Mouse (Mus musculus) ES-E14 (cell line): ENCODE data around the gene Plxnb1. TPM values are rescaled to one million over a fixed set of nuclear protein-coding genes. Genes with fewer than 3 reads are reported as not detected.

ENCODE experiments used
- DNase-seq: peaks from one replicate; pipeline ENCODE4 v3.0.0-alpha.2; 2013; ENCODE audit warnings: low read depth, low spot score
- H3K27ac ChIP-seq: 2 replicates; pipeline ENCODE4 v1.5.1; 2012; ENCODE audit warnings: low read depth, mild to moderate bottlenecking, low read length, moderate library complexity, mixed read lengths; ENCODE audit not compliant: poor library complexity, insufficient read depth, severe bottlenecking
- H3K36me3 ChIP-seq: 2 replicates; pipeline ENCODE4 v1.6.1; 2012; ENCODE audit warnings: mild to moderate bottlenecking, low read length, moderate library complexity, mixed read lengths; ENCODE audit not compliant: control insufficient read depth, poor library complexity, insufficient read depth, severe bottlenecking
- H3K4me1 ChIP-seq, 2 experiments: fragments of 150-350 bp in 1 of 2; sonication (generic) in 1 of 2; 2 replicates each; pipeline ENCODE4 v1.6.1; 2012; ENCODE audit warnings: low read length in 2 of 2, mild to moderate bottlenecking in 1 of 2, mixed read lengths in 1 of 2; ENCODE audit not compliant: control insufficient read depth in 2 of 2, insufficient read depth in 2 of 2, poor library complexity in 1 of 2
- H3K4me3 ChIP-seq, 2 experiments: fragments of 150-350 bp in 1 of 2; sonication (generic) in 1 of 2; 2 replicates each; pipeline ENCODE4 v1.5.1; 2012; ENCODE audit warnings: low read length in 2 of 2, low read depth in 1 of 2, mild to moderate bottlenecking in 1 of 2, mixed read lengths in 1 of 2; ENCODE audit not compliant: insufficient read depth in 1 of 2, poor library complexity in 1 of 2, severe bottlenecking in 1 of 2
- H3K9ac ChIP-seq: 2 replicates; pipeline ENCODE4 v1.6.1; 2012; ENCODE audit warnings: low read depth, mild to moderate bottlenecking, low read length, mixed read lengths; ENCODE audit not compliant: poor library complexity, insufficient read depth, severe bottlenecking
- H3K9me3 ChIP-seq: fragments of 150-350 bp; sonication (generic); 2 replicates; pipeline ENCODE4 v1.6.1; 2012; ENCODE audit warnings: low read depth, mild to moderate bottlenecking, low read length; ENCODE audit not compliant: control insufficient read depth, insufficient read depth
- CHD2 ChIP-seq: IDR thresholded peaks from 2 replicates; pipeline ENCODE4 v1.6.1; 2014; ENCODE audit warnings: mild to moderate bottlenecking, low read depth, low read length, inconsistent platforms
- HCFC1 ChIP-seq: IDR thresholded peaks from 2 replicates; pipeline ENCODE4 v1.6.1; 2012; ENCODE audit warnings: low read length, inconsistent platforms, borderline replicate concordance; ENCODE audit not compliant: insufficient read depth
- MAFK ChIP-seq: IDR thresholded peaks from 2 replicates; pipeline ENCODE4 v1.6.1; 2014; ENCODE audit warnings: mild to moderate bottlenecking, low read depth, low read length, inconsistent platforms; ENCODE audit not compliant: insufficient read depth
- ZC3H11A ChIP-seq: IDR thresholded peaks from 2 replicates; pipeline ENCODE4 v1.6.1; 2012; ENCODE audit warnings: low read depth, mild to moderate bottlenecking, inconsistent platforms, low read length, borderline replicate concordance
- ZNF384 ChIP-seq: IDR thresholded peaks from 2 replicates; pipeline ENCODE4 v1.6.1; 2012; ENCODE audit warnings: low read depth, low read length, inconsistent platforms
- in situ Hi-C, 2 experiments: fragments of 600-800 bp; cut with MboI; formaldehyde crosslinking; loops; one replicate each; pipeline ENCODE4 v1.15.1; 2025; ENCODE audit warnings: low sequenced_read_pairs in 2 of 2, inconsistent platforms in 1 of 2; ENCODE audit not compliant: unreplicated experiment in 2 of 2
- total RNA-seq: library from RNA; depleted of rRNA; stranded (reverse); fragments of 300-350 nt; gene quantifications from 2 replicates; pipeline ENCODE4 v1.2.3, GENCODE M21; 2012; rRNA removed

The Plxnb1 gene
- 17.8 and 35.0 TPM in 2 replicates for total RNA-seq

GRCm38 (mm10) chr9:109095137-109095982 lies at the start of gene Plxnb1:
Plxnb1 (plus strand) TSS chr9:109095389.
- peaks cover 0 to 18% of the 10 kb centered on the region in 2 experiments; a peak in 1 of 4 replicates for H3K4me1 ChIP-seq
- DNase-seq = no peak
- H3K36me3 ChIP-seq = peaks cover 14% of the 10 kb centered on the region; the same call in 1 of the 2 replicates
- in situ Hi-C loops = no loop called here
- H3K4me3 ChIP-seq = peak within 1 kb of the TSS; percentile 82 to 84
- H3K9ac ChIP-seq = peak within 1 kb of the TSS; percentile 85
- TF ChIP-seq MAFK (no peak), ZC3H11A (no peak), CHD2 (no peak), ZNF384 (no peak), HCFC1 (0 out of 2 replicates have a peak, but pooled peaks have one; percentile 42)
- H3K27ac ChIP-seq = peak within 1 kb of the TSS; percentile 78
- no peaks in the 10 kb centered on the region for H3K9me3 ChIP-seq

- peak; percentile 66 for DNase-seq
- no peak overlapping the region for H3K27ac ChIP-seq
- H3K9ac ChIP-seq = no peak overlapping the region
- no peak overlapping the region for H3K4me3 ChIP-seq
- H3K36me3 ChIP-seq = peaks cover under 1% of the 10 kb centered on the region; the same call in 1 of the 2 replicates
- no peaks in the 10 kb centered on the region for H3K9me3 ChIP-seq
- peaks cover 0 to 4% of the 10 kb centered on the region in 2 experiments; a peak in 1 of 4 replicates for H3K4me1 ChIP-seq
- TF ChIP-seq ZNF384 (no peak), ZC3H11A (0 out of 2 replicates have a peak, but pooled peaks have one; percentile 3), CHD2 (no peak), HCFC1 (no peak)
- in situ Hi-C loops = no loop called here
Measured at GRCm38 (mm10) chr9:109046306-109046705, 48.9 kb upstream of the Plxnb1 start.

GRCm38 (mm10) chr9:109049316-109049715 lies 45.9 kb upstream of the Plxnb1 start:
- no peaks in the 10 kb centered on the region for H3K9me3 ChIP-seq
- peaks cover 6% of the 10 kb centered on the region; the same call in 1 of the 2 replicates for H3K36me3 ChIP-seq
- H3K9ac ChIP-seq = no peak overlapping the region; the same call in 1 of the 2 replicates
- in situ Hi-C loops = no loop called here
- peaks cover 0 to 17% of the 10 kb centered on the region in 2 experiments; a peak in 2 of 4 replicates for H3K4me1 ChIP-seq
- H3K4me3 ChIP-seq = peak overlapping the region; percentile 64; a peak in 2 of 4 replicates
- DNase-seq = no peak
- TF ChIP-seq ZNF384 (0 out of 2 replicates have a peak, but pooled peaks have one; percentile 22), HCFC1 (no peak)
- no peak overlapping the region; the same call in 1 of the 2 replicates for H3K27ac ChIP-seq

GRCm38 (mm10) chr9:109049996-109050673 lies 45.1 kb upstream of the Plxnb1 start:
- Histone ChIP-seq H3K4me3 (peak overlapping the region; percentile 64), H3K9me3 (no peaks in the 10 kb centered on the region), H3K4me1 (peaks cover 0 to 23% of the 10 kb centered on the region in 2 experiments; a peak in 2 of 4 replicates), H3K27ac (peak overlapping the region; percentile 17; the same call in 1 of the 2 replicates), H3K9ac (peak overlapping the region; percentile 68), H3K36me3 (peaks cover 6% of the 10 kb centered on the region; the same call in 1 of the 2 replicates)
- in situ Hi-C loops = no loop called here
- DNase-seq = no peak
- TF ChIP-seq ZC3H11A (no peak), HCFC1 (no peak), ZNF384 (no peak), CHD2 (peak; percentile 61; the same call in 1 of the 2 replicates), MAFK (no peak)
